Mouse (Mus musculus) right cerebral cortex, adult 18-20 months (tissue): ENCODE measurements around the gene Fbxl8.

Source experiments
- DNase-seq: peaks from one replicate; pipeline ENCODE4 v3.0.0; 2022; ENCODE audit warnings: mixed read lengths

Gene Fbxl8

DNA sequence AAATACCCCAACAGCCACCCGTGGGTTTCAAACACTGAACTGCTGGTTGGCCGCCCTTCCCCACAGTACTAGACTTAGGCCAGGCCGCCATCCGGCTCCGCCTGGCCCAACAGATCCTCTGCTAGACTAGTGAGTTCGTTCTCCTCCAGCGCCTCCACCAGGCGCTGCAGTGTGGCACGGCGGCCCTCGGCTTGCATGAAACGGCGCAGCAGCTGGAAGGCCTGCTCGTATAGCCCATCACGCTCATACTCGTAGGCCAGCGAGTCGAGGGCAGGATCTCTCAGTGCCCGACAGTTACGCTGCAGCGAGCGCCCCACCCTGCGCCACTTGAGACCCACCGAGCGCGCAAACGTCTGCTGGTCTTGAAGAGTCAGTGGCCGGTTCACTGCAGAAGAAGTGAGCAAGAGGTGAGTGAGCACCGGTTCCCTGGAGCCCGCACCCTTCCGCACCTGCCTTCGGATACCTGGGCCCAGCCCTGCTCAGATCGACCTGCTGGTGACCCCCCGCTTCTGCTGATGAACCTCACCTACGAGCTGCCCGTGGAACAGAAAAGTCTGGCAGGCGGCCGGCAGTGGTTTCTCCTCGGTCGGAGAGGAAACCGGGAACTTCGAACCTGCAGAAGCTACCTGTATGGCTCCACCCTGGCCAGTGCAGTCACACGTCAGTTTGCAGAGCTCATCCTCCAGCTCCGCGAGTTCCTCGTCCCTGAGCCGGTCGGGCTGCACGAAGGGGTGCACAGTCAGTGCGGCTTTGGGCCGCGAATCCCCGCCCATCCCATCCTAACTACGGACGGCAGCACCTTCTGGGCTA, 5.3 kb upstream of the Fbxl8 start:
- no peak for DNase-seq

DNA sequence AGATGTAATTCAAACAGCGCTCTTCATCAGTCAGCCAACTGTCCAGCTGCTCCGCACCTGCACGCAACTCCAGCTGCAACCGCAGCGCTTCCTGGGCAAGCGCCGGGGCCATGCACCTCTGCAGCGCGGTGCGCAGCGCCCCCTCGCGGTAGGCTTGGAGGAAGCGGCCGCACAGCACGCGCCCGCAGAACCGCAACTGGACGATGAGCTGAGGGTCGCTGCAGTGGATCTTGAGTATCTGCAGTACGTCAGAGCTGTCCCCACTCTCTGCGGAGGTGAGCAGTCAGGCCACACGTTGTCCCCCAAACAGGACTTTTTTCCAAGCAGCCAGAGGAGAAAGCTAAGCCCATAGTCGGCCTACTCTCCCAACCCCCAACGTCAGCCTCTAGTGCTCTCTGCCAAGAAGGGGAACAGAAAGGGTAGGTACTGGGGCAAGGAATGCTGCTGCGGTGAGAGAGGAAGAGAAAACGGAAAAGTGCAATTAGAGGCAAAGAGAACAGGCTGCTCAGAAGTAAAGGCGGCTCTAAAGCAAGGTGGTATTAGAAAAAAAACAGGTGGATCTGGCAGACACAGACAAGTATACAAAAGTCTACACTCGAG, 4.6 kb upstream of the Fbxl8 start:
- peak; percentile 59 for DNase-seq

GRCm38 (mm10) chr8:105260371-105261099, 3.9 kb upstream of the Fbxl8 start:
- no peak for DNase-seq

GRCm38 (mm10) chr8:105261326-105261980, 3.0 kb upstream of the Fbxl8 start:
- no peak for DNase-seq

- no peak for DNase-seq
Measured at GRCm38 (mm10) chr8:105263244-105263912, 1.1 kb upstream of the Fbxl8 start.

DNA sequence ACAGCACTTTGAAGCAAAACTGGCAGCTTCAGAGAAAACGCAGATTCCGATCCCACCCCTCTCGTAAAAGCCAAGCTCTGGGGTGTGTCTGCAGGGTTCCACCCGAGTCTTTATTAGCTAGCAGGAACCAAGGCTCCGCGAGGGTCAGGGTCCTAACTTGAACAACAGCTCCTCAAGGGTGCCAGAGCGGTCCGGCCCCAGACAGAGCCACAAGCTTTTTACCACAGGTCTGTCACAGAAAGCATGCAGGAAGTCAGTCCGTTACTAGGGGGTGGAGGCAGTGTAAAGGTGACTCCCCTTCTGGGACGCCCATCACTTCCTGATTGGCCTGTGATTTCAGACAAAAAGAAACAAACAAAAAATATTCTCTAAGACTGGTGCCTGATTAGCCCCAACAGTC, 680 bp downstream of the Fbxl8 start:
- no peak for DNase-seq

DNA sequence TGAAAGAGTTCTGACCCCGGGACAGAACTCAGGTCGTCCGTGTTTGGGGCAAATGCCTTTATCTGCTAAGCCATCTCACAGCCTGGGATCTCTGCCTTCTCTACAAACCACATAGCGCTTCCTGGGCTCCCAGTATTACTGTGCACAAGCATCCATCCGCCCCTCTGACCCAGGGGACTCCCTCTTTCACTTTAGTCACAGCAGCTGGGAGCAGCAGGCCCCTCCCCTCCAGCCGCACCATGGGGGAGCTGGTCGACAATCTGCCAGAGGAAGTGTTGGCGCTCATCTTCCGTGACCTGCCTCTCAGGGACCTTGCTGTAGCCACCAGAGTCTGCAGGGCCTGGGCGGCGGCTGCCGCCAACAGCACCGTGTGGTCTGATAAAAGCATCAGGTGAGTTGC, 2.3 kb downstream of the Fbxl8 start:
- DNase-seq = no peak

- peak; percentile 92 for DNase-seq
Measured at GRCm38 (mm10) chr8:105268342-105269074, 4.1 kb downstream of the Fbxl8 start.

GRCm38 (mm10) chr8:105269075-105269458, 4.6 kb downstream of the Fbxl8 start:
- no peak for DNase-seq

- DNase-seq = peak; percentile 73
Measured at GRCm38 (mm10) chr8:105269461-105269947, 5.1 kb downstream of the Fbxl8 start, which contains the start of gene Hsf4. TSS of gene Hsf4 (plus strand) at chr8:105269801.

DNA sequence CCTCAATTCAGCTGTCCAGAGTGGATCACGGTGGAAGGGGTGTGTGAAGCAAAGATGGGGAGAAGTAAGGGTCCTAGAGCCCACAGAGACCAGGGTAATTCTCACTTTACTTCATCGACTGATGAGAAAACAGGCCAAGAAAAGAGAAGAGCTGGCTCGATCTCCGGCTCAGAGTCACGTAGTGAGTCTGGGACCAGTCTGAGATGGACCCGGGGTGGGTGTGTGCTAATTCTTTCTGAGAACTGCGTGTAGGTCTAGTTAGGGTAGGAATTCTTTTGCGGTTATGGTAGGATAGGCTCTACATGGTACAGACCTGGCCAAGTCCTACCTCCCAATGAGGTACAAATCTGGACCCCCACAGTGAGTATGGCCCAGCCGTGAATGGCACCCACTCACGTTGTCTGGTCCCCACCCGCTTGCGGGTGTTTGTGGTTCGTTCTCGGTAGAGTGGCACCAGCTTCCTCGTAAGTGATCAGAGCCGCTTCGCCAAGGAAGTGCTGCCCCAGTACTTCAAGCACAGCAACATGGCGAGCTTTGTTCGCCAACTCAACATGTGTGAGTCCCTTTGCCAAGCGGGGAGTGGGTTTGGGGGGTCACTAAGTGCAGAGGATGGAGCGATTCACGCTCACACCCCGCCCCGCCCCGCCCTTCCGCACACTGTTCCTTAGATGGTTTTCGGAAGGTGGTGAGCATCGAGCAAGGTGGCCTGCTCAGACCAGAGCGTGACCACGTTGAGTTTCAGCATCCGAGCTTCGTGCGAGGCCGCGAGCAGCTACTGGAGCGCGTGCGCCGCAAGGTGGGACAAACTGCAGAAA, 5.9 kb downstream of the Fbxl8 start:
- DNase-seq = no peak

GRCm38 (mm10) chr8:105270916-105271186, 6.4 kb downstream of the Fbxl8 start:
- DNase-seq = no peak

DNA sequence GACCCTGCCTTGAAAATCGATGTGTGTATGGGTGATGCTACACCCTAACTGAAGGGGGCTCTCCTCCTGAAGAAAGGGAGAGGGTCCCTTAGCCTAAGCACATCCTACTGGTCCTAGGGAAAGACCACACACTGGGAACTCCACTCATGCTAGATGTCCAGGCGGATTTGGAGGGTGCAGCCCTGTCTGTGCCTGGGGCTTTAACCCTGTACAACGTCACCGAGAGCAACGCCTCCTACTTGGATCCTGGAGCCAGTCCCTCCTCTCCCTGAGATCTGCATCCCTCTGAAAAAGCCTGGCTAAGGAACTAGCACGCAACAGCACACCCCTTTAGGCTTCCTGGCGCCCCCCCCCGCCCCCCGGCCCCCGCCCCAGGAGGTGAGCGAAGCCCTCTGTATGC, 10.9 kb downstream of the Fbxl8 start:
- no peak for DNase-seq

- no peak for DNase-seq
Measured at GRCm38 (mm10) chr8:105275840-105276239, 11.4 kb downstream of the Fbxl8 start, which contains the start of gene Nol3. TSS of gene Nol3 (plus strand) at chr8:105276140.

GRCm38 (mm10) chr8:105276292-105277120, 12.1 kb downstream of the Fbxl8 start:
- DNase-seq = peak; percentile 65

DNA sequence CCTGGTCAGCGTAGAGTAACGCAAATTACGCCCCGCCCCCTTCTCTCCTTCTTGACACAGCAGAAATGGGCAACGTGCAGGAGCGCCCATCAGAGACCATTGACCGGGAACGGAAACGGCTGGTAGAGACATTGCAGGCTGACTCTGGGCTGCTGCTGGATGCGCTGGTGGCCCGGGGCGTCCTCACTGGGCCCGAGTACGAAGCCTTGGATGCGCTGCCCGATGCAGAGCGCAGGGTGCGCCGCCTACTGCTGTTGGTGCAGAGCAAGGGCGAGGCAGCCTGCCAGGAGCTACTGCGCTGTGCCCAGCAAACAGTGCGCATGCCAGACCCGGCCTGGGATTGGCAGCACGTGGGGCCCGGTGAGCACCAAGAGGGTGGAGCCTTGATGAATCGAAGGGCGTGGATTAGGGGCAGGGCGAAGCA, 14.5 kb downstream of the Fbxl8 start:
- DNase-seq = peak; percentile 91

DNA sequence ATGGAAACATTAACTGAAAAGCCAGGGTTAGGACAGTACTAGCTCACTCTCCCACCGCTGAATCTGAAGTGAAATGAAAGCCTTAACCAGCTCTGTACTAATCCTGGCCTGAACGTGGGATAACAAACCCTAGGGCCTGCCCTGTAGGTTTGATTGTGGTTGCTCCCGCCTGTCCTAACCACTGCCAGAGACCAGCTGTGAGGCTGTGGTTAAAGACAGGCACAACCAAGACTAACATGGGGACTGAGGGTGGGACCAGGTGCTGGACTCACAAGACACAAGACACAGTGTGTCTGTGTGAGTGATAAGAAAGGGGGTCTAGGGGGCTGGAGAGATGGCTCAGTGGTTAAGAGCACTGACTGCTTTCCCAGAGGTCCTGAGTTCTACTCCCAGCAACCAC, 16.1 kb downstream of the Fbxl8 start:
- DNase-seq = no peak

DNA sequence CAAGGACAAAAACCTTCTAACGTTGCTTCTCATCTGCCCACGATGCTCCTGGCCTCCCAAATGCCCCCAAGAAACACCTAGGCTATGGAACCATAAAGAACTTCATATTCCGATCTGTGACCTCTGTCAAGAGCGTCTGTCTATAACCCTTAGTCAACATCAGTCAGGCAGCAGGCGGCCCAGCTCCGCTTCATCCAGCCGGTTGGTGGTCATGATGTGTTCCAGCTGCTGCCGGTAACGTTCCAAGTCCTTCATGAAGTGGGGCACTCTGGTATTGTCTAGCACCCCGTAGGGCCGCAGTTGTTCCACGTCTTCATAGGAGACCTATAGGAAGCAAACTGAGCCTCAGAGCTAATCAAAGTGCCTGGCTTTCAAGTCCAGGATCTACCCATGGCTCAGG, 17.4 kb downstream of the Fbxl8 start:
- DNase-seq = no peak

DNA sequence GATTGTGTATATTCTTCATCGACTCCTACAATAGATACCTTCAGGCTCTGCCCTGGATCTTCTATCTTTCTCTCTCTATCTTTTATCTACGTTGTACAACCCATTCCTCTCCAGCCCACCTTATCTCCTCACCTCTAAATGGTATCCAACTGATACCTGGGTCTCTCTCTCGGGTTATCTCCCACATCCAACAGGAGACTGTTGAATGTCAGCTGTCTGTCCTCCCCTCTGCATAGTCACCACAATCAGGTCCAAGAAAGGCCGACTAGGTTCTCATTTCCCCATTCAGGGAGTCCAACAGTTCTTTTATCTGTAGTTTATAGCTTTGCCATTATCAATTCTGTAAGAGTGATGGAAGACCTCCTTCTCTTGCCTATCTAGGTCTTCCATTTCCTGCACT, 17.8 kb downstream of the Fbxl8 start:
- no peak for DNase-seq

DNA sequence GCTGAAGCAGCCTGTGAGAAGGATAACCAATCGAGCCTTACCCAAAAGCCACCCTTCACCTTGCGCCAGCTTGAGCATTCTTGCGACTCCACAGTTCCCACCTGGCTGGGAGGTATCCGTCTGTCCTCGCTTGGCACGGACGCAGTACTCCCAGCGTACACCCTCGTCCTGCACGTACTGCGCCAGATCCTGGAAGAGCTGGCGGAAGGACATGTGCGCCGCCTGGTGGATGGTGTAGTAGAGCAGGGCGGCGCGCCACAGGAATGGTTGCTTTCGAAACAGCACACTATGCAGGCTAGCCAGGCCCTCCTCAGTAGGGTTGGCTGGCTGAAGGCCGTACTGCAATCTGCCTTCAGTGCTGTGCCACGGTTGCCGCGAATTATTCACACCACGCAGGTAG, 18.6 kb downstream of the Fbxl8 start:
- no peak for DNase-seq
